Mouse (Mus musculus) kidney, adult 11 months (tissue): Measurements from ENCODE around the gene Gm884.

ENCODE experiments used
- DNase-seq: peaks from one replicate; pipeline ENCODE4 v3.0.0; 2022

The Gm884 gene

GRCm38 (mm10) chr11:103621040-103621439 is at the start of gene Gm884:
Gene Gm884, minus strand, starts transcription at chr11:103621140.
- no peak for DNase-seq

DNA sequence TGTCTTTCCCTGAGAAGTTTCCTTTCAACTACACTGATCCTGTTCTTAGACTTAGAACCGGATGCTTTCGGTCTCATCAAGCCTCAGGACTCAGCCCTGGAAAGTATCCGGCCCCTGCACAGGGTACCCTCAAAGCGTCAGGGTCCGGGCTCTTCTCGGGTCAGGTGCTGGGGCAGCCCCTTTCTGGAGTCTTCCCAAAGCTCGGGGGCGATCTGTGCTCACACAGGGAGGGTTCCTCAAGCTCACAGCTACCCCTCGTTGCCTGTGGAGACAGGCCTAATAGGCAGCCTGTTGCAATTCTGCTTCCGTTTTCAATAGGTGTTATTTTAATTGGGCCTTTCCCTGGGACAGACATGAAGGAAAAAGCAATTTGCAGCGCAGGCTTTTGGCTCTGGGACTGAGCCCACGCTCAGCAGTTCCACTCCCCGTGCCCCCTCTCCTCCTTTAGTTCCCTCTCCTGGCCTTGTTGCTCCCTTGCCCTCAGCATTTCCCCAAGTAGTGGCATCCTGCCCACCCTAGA is 46.0 kb upstream of the Gm884 start:
- DNase-seq, result no peak

- DNase-seq, result no peak
Observed at GRCm38 (mm10) chr11:103666181-103666906, 45.4 kb upstream of the Gm884 start.

GRCm38 (mm10) chr11:103665695-103666094 is 44.8 kb upstream of the Gm884 start:
- no peak for DNase-seq

DNA sequence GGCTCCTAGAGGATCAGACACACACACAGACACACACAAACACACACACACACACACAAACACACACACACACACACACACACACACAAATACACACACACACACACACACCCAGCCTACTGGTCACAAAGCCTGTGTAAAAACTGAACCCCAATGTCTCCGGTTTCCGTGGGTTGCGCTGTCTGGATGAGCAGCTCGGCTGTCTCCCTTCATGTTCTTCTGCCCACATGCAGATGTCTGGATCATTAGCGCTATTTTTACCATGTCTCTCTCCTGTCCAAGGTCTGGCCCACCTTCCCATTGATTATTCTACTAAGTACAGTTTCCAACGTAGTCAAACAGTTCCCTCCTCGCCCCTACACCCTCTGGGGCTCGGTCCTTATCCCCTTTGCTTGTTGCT is 42.2 kb upstream of the Gm884 start:
- no peak for DNase-seq

GRCm38 (mm10) chr11:103662546-103662945 is 41.6 kb upstream of the Gm884 start:
- DNase-seq, result no peak

GRCm38 (mm10) chr11:103661863-103662262 is 40.9 kb upstream of the Gm884 start:
- no peak for DNase-seq

- DNase-seq, result no peak
Observed at GRCm38 (mm10) chr11:103658189-103658588, 37.2 kb upstream of the Gm884 start.

DNA sequence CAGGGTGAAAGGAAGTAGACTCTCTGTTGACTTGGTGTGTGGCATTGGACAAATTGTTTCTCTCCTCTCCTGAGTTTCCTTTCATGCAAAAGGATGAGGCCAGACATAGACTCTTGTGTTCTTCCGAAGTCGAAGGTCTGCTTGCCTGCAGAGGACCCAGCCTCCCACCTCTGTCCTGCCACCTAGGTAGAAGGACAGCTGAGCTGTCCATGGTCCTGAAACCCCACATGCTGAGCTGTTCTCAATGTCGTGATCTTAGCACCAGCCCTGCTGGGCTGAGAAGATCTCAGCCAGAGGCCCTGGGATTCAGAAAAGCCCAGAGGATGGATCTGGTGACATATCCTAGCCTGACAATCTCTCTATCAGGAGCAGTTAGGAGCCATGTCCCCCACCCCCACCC is 35.6 kb upstream of the Gm884 start:
- no peak for DNase-seq

- DNase-seq, result no peak
Observed at GRCm38 (mm10) chr11:103653359-103653965, 32.5 kb upstream of the Gm884 start.

DNA sequence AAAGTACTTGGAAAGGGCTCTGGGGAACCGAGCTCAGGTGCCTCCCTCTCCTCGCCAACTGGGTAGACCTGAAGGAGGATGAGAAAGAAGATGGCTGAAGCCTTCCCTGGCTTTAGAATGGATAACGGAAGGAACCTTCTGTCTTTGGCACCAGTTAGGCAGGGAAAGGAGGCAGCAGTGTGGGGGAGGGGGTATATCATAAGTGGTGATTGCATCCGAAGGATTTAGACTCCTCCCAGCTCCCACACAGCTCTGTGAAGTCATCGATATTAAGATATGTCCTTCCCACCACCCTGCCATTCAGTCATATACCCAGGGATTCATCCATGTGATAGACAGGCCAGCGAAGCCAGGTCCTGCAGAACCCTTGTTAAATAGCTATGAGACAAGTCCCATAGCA is 30.5 kb upstream of the Gm884 start:
- no peak for DNase-seq

DNA sequence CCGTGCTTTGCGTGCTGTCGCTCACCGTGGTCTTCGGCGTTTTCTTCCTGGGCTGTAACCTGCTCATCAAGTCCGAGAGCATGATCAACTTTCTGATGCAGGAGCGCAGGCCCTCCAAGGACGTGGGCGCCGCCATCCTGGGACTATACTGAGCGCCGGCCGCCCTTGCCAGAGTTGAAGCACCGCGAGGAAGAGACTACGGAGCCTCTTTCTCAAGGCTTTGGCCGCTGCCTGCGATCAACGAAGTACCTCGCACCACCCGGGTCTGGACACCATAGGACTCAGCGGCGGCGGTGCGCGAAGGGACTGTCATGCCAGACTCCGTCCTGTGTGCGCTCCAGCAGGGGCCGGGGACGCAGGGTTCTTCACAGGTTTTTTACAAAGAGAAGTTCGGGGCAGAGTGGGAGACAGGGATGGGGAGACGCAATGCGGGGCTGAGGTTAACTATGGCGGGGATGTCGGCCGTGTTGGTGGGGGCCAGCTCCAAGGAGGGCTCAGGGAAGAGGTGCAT is 29.1 kb upstream of the Gm884 start:
- no peak for DNase-seq

- no peak for DNase-seq
Observed at GRCm38 (mm10) chr11:103649301-103649982, 28.5 kb upstream of the Gm884 start, which contains the start of gene Rprml. Gene Rprml, plus strand, starts transcription at chr11:103649570.

GRCm38 (mm10) chr11:103648656-103649055 is 27.7 kb upstream of the Gm884 start:
- DNase-seq, result no peak

GRCm38 (mm10) chr11:103647921-103648620 is 27.1 kb upstream of the Gm884 start:
- no peak for DNase-seq

- no peak for DNase-seq
Observed at GRCm38 (mm10) chr11:103646301-103646700, 25.4 kb upstream of the Gm884 start.

GRCm38 (mm10) chr11:103645731-103646130 is 24.8 kb upstream of the Gm884 start:
- DNase-seq, result no peak

DNA sequence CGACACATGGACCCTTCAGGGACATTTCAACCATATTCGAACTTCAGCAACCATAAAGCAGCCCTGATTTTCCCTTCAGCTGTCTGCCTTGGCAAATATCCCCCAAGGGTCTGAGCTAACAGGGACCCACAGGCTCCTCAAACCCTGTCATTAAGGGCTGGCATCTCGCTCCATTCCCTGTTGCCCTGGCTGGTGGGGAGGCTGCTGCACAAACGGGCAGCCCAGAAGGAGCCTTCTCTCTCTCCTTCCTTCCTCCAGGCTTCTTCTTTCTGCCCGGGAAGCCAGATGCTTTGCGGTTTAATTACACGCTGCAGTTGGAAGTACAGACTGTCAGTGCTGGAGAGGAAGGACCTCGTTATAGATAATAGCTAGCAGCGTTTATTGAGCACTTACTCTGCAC is 22.3 kb upstream of the Gm884 start:
- no peak for DNase-seq

DNA sequence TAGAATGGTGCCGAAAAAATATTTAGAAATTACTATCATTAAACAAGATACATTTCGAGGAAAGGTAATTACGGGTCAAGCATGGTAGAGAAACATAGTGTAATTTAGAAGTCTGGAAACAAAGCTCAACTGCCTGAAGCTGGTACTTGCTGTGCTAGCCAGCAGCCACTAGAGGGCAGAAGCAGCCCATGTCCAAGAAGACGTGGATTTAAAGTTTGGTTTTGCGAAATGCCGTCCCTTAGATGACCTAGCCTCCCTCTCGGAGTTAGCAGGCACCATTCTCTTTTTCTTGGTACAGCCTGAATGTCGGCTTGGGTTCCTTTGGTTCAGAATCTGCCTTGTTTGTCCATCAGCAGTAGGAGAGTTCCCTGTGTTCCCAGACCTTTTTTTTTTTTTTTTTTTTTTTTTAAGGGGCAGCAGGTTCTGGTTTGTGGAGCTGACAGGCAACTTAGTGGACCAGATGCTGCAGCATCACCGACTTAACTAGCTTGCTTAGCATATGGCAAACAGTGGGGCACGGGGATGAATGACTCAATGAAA is 18.5 kb upstream of the Gm884 start:
- no peak for DNase-seq

GRCm38 (mm10) chr11:103638790-103639189 is 17.9 kb upstream of the Gm884 start, which contains the start of gene Lyzl6:
Gene Lyzl6, minus strand, starts transcription at chr11:103638890.
- DNase-seq, result no peak

- no peak for DNase-seq
Observed at GRCm38 (mm10) chr11:103636261-103636660, 15.3 kb upstream of the Gm884 start.

- no peak for DNase-seq
Observed at GRCm38 (mm10) chr11:103635481-103635880, 14.5 kb upstream of the Gm884 start.

DNA sequence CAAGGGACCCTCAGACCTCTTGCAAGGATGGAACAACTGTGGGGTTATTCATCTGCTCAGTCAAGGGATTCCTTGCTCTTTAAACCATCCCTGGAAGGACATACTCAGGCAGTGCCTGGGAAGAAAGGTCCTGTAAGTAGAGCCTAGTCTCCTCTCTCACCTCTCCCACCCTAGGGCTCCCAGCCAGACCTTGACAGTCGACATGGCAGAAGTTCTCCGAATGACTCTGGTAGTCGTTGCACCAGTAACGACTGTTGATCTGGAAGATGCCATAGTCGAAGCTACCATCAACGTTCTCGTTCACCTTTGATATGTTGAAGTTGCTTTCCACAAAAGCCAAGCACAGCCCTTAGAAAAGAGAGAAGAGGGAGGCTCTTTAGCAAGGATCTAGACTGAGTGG is 13.9 kb upstream of the Gm884 start:
- no peak for DNase-seq
